Mouse (Mus musculus): Measurements from ENCODE around the gene Gadd45a. TPM values are rescaled to one million over a fixed set of nuclear protein-coding genes. Genes with fewer than 3 reads are reported as not detected.

Gadd45a gene
- polyA plus RNA-seq, 2 experiments: 11.9 to 20.3 TPM

- H3K4me3 ChIP-seq (replicated peaks; ENCODE audit: low read length): no peak overlapping the region
- no peak for TF ChIP-seq POLR2A (IDR thresholded peaks at IDR 0.05; ENCODE audit: borderline replicate concordance, extremely low read depth, insufficient read depth, insufficient read length)
- no peak overlapping the region for H3K27ac ChIP-seq (replicated peaks; ENCODE audit: low read depth, low read length)
- ATAC-seq (ENCODE audit: low FRiP score, low read depth) (no peak), DNase-seq (ENCODE audit: low spot score) (no peak)
- H3K4me2 ChIP-seq (replicated peaks; ENCODE audit: low read depth, low read length, severe bottlenecking): no peak overlapping the region
- no peaks in the 10 kb centered on the region for H3K27me3 ChIP-seq (ENCODE audit: control insufficient read depth, insufficient read depth, low read length)
- H3K4me1 ChIP-seq (ENCODE audit: control insufficient read depth, insufficient read depth, low read length): peaks cover 14% of the 10 kb centered on the region
- H3K9ac ChIP-seq (ENCODE audit: low read depth, low read length, severe bottlenecking): no peak overlapping the region
- WGBS: 26% methylated on average over 3 of the region's 3 CpGs
- no peaks in the 10 kb centered on the region for H3K36me3 ChIP-seq (ENCODE audit: control insufficient read depth, insufficient read depth, low read length)
- H3K9me3 ChIP-seq (ENCODE audit: control insufficient read depth, low read length): no peaks in the 10 kb centered on the region
These were observed 10.9 kb upstream of the Gadd45a start for GRCm38 (mm10) chr6:67048052-67048691.

- Histone ChIP-seq H3K36me3 (ENCODE audit: control insufficient read depth, insufficient read depth, low read length) (no peaks in the 10 kb centered on the region), H3K4me3 (replicated peaks; ENCODE audit: low read length) (no peak overlapping the region), H3K27ac (replicated peaks; ENCODE audit: low read depth, low read length) (no peak overlapping the region), H3K27me3 (ENCODE audit: control insufficient read depth, insufficient read depth, low read length) (no peaks in the 10 kb centered on the region), H3K9ac (ENCODE audit: low read depth, low read length, severe bottlenecking) (no peak overlapping the region), H3K4me1 (ENCODE audit: control insufficient read depth, insufficient read depth, low read length) (peaks cover 14% of the 10 kb centered on the region), H3K4me2 (replicated peaks; ENCODE audit: low read depth, low read length, severe bottlenecking) (no peak overlapping the region), H3K9me3 (ENCODE audit: control insufficient read depth, low read length) (no peaks in the 10 kb centered on the region)
- no peak for TF ChIP-seq POLR2A (IDR thresholded peaks at IDR 0.05; ENCODE audit: borderline replicate concordance, extremely low read depth, insufficient read depth, insufficient read length)
- 64% methylated on average over 3 of the region's 3 CpGs for WGBS
- DNase-seq (ENCODE audit: low spot score): no peak
- no peak for ATAC-seq (ENCODE audit: low FRiP score, low read depth)
These were observed 9.7 kb upstream of the Gadd45a start for GRCm38 (mm10) chr6:67046937-67047336.

GRCm38 (mm10) chr6:67045424-67045823, 8.2 kb upstream of the Gadd45a start:
- no peak overlapping the region for H3K27ac ChIP-seq (replicated peaks; ENCODE audit: low read depth, low read length)
- 83% methylated on average over 3 of the region's 3 CpGs for WGBS
- H3K9me3 ChIP-seq (ENCODE audit: control insufficient read depth, low read length): no peaks in the 10 kb centered on the region
- ATAC-seq (ENCODE audit: low FRiP score, low read depth) (no peak), DNase-seq (ENCODE audit: low spot score) (no peak)
- no peaks in the 10 kb centered on the region for H3K27me3 ChIP-seq (ENCODE audit: control insufficient read depth, insufficient read depth, low read length)
- no peak overlapping the region for H3K4me2 ChIP-seq (replicated peaks; ENCODE audit: low read depth, low read length, severe bottlenecking)
- H3K36me3 ChIP-seq (ENCODE audit: control insufficient read depth, insufficient read depth, low read length): no peaks in the 10 kb centered on the region
- no peak overlapping the region for H3K9ac ChIP-seq (ENCODE audit: low read depth, low read length, severe bottlenecking)
- no peak overlapping the region for H3K4me3 ChIP-seq (replicated peaks; ENCODE audit: low read length)
- peaks cover 14% of the 10 kb centered on the region for H3K4me1 ChIP-seq (ENCODE audit: control insufficient read depth, insufficient read depth, low read length)
- no peak for TF ChIP-seq POLR2A (IDR thresholded peaks at IDR 0.05; ENCODE audit: borderline replicate concordance, extremely low read depth, insufficient read depth, insufficient read length)

GRCm38 (mm10) chr6:67040904-67041410, 3.7 kb upstream of the Gadd45a start:
- WGBS: 39% methylated on average over 4 of the region's 4 CpGs

GRCm38 (mm10) chr6:67038964-67039363, 1.7 kb upstream of the Gadd45a start:
- Histone ChIP-seq H3K4me3 (replicated peaks; ENCODE audit: low read length) (no peak overlapping the region), H3K27me3 (ENCODE audit: control insufficient read depth, insufficient read depth, low read length) (no peaks in the 10 kb centered on the region), H3K36me3 (ENCODE audit: control insufficient read depth, insufficient read depth, low read length) (no peaks in the 10 kb centered on the region), H3K9me3 (ENCODE audit: control insufficient read depth, low read length) (no peaks in the 10 kb centered on the region), H3K4me1 (ENCODE audit: control insufficient read depth, insufficient read depth, low read length) (peaks cover 6% of the 10 kb centered on the region), H3K27ac (replicated peaks; ENCODE audit: low read depth, low read length) (no peak overlapping the region), H3K9ac (ENCODE audit: low read depth, low read length, severe bottlenecking) (no peak overlapping the region), H3K4me2 (replicated peaks; ENCODE audit: low read depth, low read length, severe bottlenecking) (no peak overlapping the region)
- TF ChIP-seq POLR2A (IDR thresholded peaks at IDR 0.05; ENCODE audit: borderline replicate concordance, extremely low read depth, insufficient read depth, insufficient read length): no peak
- WGBS: 87% methylated on average over 2 of the region's 3 CpGs
- ATAC-seq (ENCODE audit: low FRiP score, low read depth) (no peak), DNase-seq (ENCODE audit: low spot score) (no peak)

More at GRCm38 (mm10) chr6:67040904-67041410, 3.7 kb upstream of the Gadd45a start:
- Histone ChIP-seq H3K4me2 (replicated peaks; ENCODE audit: low read depth, low read length, severe bottlenecking) (no peak overlapping the region), H3K4me3 (replicated peaks; ENCODE audit: low read length) (no peak overlapping the region), H3K4me1 (ENCODE audit: control insufficient read depth, insufficient read depth, low read length) (no peaks in the 10 kb centered on the region), H3K27ac (replicated peaks; ENCODE audit: low read depth, low read length) (no peak overlapping the region), H3K9ac (ENCODE audit: low read depth, low read length, severe bottlenecking) (no peak overlapping the region), H3K27me3 (ENCODE audit: control insufficient read depth, insufficient read depth, low read length) (no peaks in the 10 kb centered on the region), H3K9me3 (ENCODE audit: control insufficient read depth, low read length) (no peaks in the 10 kb centered on the region), H3K36me3 (ENCODE audit: control insufficient read depth, insufficient read depth, low read length) (no peaks in the 10 kb centered on the region)
- DNase-seq (ENCODE audit: low spot score) (no peak), ATAC-seq (ENCODE audit: low FRiP score, low read depth) (no peak)
- TF ChIP-seq POLR2A (IDR thresholded peaks at IDR 0.05; ENCODE audit: borderline replicate concordance, extremely low read depth, insufficient read depth, insufficient read length): no peak

Measured in limb, embryonic 14.5 days (tissue).